Mouse (Mus musculus) liver, embryonic 14.5 days (tissue): ENCODE results near the gene Nelfb.

Source experiments
- CTCF ChIP-seq: IDR thresholded peaks from 2 replicates; pipeline ENCODE4 v1.5.1; 2016; ENCODE audit warnings: antibody characterized with exemption, low read depth, control low read depth
- EP300 ChIP-seq: IDR thresholded peaks from 2 replicates; pipeline ENCODE4 v1.6.1; 2016; ENCODE audit warnings: antibody characterized with exemption, low read depth

DNA sequence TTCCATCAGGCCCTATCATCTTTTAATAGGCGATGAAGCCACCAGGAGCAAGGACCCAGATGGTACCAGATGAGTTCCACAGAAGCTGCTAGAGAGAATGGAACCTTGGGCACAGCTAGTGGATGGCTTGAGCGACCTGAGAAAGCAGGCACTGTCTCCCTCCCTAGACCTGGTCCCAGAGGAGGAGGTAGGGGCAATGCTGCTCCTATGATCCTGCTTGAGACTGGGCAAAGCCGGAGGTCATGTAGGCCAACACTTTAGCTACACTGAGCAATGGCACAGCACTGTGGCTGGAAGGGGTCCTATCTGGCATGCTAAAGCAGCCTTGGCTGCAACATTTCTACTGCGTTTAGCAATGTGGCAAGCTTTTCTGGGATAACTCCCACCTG, 35.6 kb downstream of the Nelfb start:
- TF ChIP-seq EP300, result no peak
- TF ChIP-seq CTCF, result no peak
